Comparison of ENCODE assay signal across 16 mouse cellular contexts in the genomic region with DNA sequence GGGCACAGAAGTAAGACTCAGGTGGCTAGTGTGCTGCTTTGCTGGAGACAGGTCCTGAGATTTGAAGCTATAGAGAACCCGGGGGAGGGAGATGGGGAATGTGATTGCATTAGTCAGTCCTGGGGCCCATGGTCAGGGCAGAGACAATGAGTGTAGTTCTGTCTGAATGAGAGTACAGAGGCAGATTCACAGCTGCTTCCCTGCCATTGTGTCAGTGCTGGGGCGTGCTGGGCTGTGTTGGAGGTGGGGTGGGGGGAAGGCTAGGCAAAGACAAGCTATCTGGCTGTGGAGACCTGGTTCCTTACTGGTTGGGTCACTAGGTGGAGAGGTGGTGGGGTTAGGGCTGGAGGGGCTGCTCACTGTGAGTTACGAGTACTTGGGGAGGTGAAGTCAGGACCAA. TPM values are rescaled to one million over a fixed set of nuclear protein-coding genes. Genes with fewer than 3 reads are reported as not detected.
DNase-seq lines count a peak whose midpoint lies in the region; ATAC-seq and TF ChIP-seq lines count a peak whose summit lies in the region.
"Had no signal": no experiment of that assay in that cellular context is flagged by ENCODE, and none has a peak within 500 bp of the region (broad histone marks: within the 10 kb centered on the region; RNA-seq: fewer than 3 reads in every experiment).

No protein-coding gene starts in this region.

- no peak overlapping the region for H3K27ac ChIP-seq in heart, embryonic 12.5 days (ENCODE audit: poor library complexity, severe bottlenecking)
- H3K27ac ChIP-seq in midbrain, embryonic 14.5 days (replicated peaks; ENCODE audit: low read depth, low read length): peak overlapping the region; percentile 8; the same call in 1 of the 2 replicates
- no peak overlapping the region for H3K27ac ChIP-seq in thymus, adult 2 months (ENCODE audit: control insufficient read depth, insufficient read depth, low read length)
- H3K27ac ChIP-seq: liver, embryonic 15.5 days; stomach, postnatal 0 days had no signal

- 0 out of 2 replicates have a peak overlapping the region, but pooled peaks have one; percentile 3 for H3K9ac ChIP-seq in heart, embryonic 12.5 days
- H3K9ac ChIP-seq in midbrain, embryonic 14.5 days (replicated peaks; ENCODE audit: low read length): no peak overlapping the region
- H3K9ac ChIP-seq: liver, embryonic 15.5 days had no signal

- no peak for TF ChIP-seq POLR2A in thymus, adult 2 months (IDR thresholded peaks at IDR 0.05; ENCODE audit: control insufficient read depth, extremely low read depth, insufficient read depth, low read length, poor library complexity)

- no peak overlapping the region for H3K4me2 ChIP-seq in heart, embryonic 12.5 days
- H3K4me2 ChIP-seq in midbrain, embryonic 14.5 days (ENCODE audit: low read length): no peak overlapping the region
- H3K4me2 ChIP-seq: liver, embryonic 15.5 days had no signal

- no peaks in the 10 kb centered on the region for H3K9me3 ChIP-seq in heart, embryonic 12.5 days (replicated peaks)
- no peaks in the 10 kb centered on the region for H3K9me3 ChIP-seq in midbrain, embryonic 14.5 days (ENCODE audit: control insufficient read depth, low read length)
- H3K9me3 ChIP-seq: liver, embryonic 15.5 days had no signal

- no peak for TF ChIP-seq CTCF in thymus, adult 2 months (IDR thresholded peaks at IDR 0.05; ENCODE audit: borderline replicate concordance, control insufficient read depth, extremely low read depth, insufficient read depth, low read length, poor library complexity)

- no peak overlapping the region for H3K4me3 ChIP-seq in heart, embryonic 12.5 days
- H3K4me3 ChIP-seq in midbrain, embryonic 14.5 days (replicated peaks; ENCODE audit: low read depth, low read length): no peak overlapping the region
- H3K4me3 ChIP-seq in thymus, adult 2 months (ENCODE audit: control insufficient read depth, insufficient read depth, low read length): no peak overlapping the region
- H3K4me3 ChIP-seq: erythroblast, embryonic 14.5 days; liver, embryonic 15.5 days had no signal

- H3K4me1 ChIP-seq in heart, embryonic 12.5 days (replicated peaks): peaks cover 7% of the 10 kb centered on the region
- H3K4me1 ChIP-seq in midbrain, embryonic 14.5 days (ENCODE audit: control insufficient read depth, insufficient read depth, low read length): peaks cover 3% of the 10 kb centered on the region; the same call in 1 of the 2 replicates
- peaks cover 6% of the 10 kb centered on the region; the same call in 1 of the 2 replicates for H3K4me1 ChIP-seq in thymus, adult 2 months (replicated peaks; ENCODE audit: control insufficient read depth, insufficient read depth, low read length)

- ATAC-seq in heart, embryonic 12.5 days (ENCODE audit: insufficient number of reproducible peaks, low FRiP score): no peak
- ATAC-seq in midbrain, embryonic 14.5 days (ENCODE audit: low FRiP score, low TSS enrichment): no peak

- peaks cover 8% of the 10 kb centered on the region for H3K36me3 ChIP-seq in heart, embryonic 12.5 days
- peaks cover 8% of the 10 kb centered on the region; the same call in 1 of the 2 replicates for H3K36me3 ChIP-seq in midbrain, embryonic 14.5 days (ENCODE audit: control insufficient read depth, insufficient read depth, low read length)
- H3K36me3 ChIP-seq in thymus, adult 2 months (ENCODE audit: control insufficient read depth, insufficient read depth, low read length): no peaks in the 10 kb centered on the region

- H3K27me3 ChIP-seq in heart, embryonic 12.5 days (replicated peaks): no peaks in the 10 kb centered on the region
- H3K27me3 ChIP-seq in midbrain, embryonic 14.5 days (ENCODE audit: control insufficient read depth, insufficient read depth, low read length): no peaks in the 10 kb centered on the region
- no peaks in the 10 kb centered on the region for H3K27me3 ChIP-seq in thymus, adult 2 months (ENCODE audit: control insufficient read depth, insufficient read depth, low read length)
- H3K27me3 ChIP-seq: CH12.LX; liver, embryonic 15.5 days had no signal

- DNase-seq in heart, postnatal 10 days: no peak
- peak; percentile 25 for DNase-seq in 3T3-L1 (ENCODE audit: low read depth, low spot score)
- peak; percentile 65 for DNase-seq in Muller cell, postnatal 12 days (ENCODE audit: inconsistent ontology term)
- DNase-seq in midbrain, embryonic 14.5 days: no peak
- no peak for DNase-seq in adrenal gland, postnatal 4 days (ENCODE audit: low spot score in 2 of 2)
- no peak for DNase-seq in thymus, adult 2 months
- DNase-seq: adrenal gland, postnatal 25 days; cerebellum, adult 11 months; gastrocnemius, postnatal 14 days; kidney, adult 11 months; spleen, adult 18-20 months had no signal

- 49% methylated on average over 3 of the region's 3 CpGs for WGBS in heart, embryonic 12.5 days
- 22% methylated on average over 3 of the region's 3 CpGs for WGBS in midbrain, embryonic 14.5 days
- WGBS in thymus, adult 2 months: 94% methylated on average over 3 of the region's 3 CpGs

- intact Hi-C loops in heart, postnatal 10 days (cut with DNase I): no loop called here

RNA-seq across cellular contexts. Expression of gene Dip2b, which starts 14.3 kb away (rescaled TPM):
- polyA plus RNA-seq in heart, embryonic 12.5 days (2016; fragmentation: Nextera tagmentation; extraction: Ambion mirVana): 16.3 and 18.6 TPM in 2 replicates
- total RNA-seq in heart, postnatal 10 days (2021): 10 to 100 TPM; 32.3 to 34.3 TPM
- polyA plus RNA-seq in midbrain, embryonic 14.5 days (2014; fragmentation: Nextera tagmentation; extraction: Ambion mirVana): 30.1 and 31.1 TPM in 2 replicates
- 10 to 100 TPM; 32.2 to 33.0 TPM for total RNA-seq in adrenal gland, postnatal 4 days (2021)
- polyA plus RNA-seq in thymus, adult 2 months (2012; rRNA removed): 18.1 and 22.2 TPM in 2 replicates

Comparison
In these comparisons a context has a peak if more than half of its experiments do, and no peak if none do; other contexts are left out.
1. DNase-seq: peak in 3T3-L1 (single experiment) and Muller cell, postnatal 12 days (single experiment); none in heart, postnatal 10 days (0 of 2), midbrain, embryonic 14.5 days (single experiment), adrenal gland, postnatal 4 days (0 of 2) and thymus, adult 2 months (single experiment).